Mouse (Mus musculus): ENCODE measurements around the gene Slit1. TPM values are rescaled to one million over a fixed set of nuclear protein-coding genes. Genes with fewer than 3 reads are reported as not detected.
A peak's percentile ranks its signal among the peaks of the same experiment; 100 is the strongest.

Slit1 gene
- polyA plus RNA-seq, 1 experiment from 2014 or later = 1.1 TPM

- Histone ChIP-seq H3K4me3 (ENCODE audit: low read depth, low read length) (no peak overlapping the region), H3K4me1 (ENCODE audit: control insufficient read depth, insufficient read depth, low read length) (no peaks in the 10 kb centered on the region; the same call in 1 of the 2 replicates), H3K36me3 (ENCODE audit: control insufficient read depth, insufficient read depth, low read length) (no peaks in the 10 kb centered on the region), H3K9ac (ENCODE audit: low read length) (no peak overlapping the region), H3K4me2 (ENCODE audit: low read depth, severe bottlenecking) (no peak overlapping the region), H3K27ac (replicated peaks; ENCODE audit: low read depth, low read length) (no peak overlapping the region), H3K27me3 (ENCODE audit: control insufficient read depth, insufficient read depth, low read length) (no peaks in the 10 kb centered on the region), H3K9me3 (ENCODE audit: control insufficient read depth, low read length) (no peaks in the 10 kb centered on the region)
- ATAC-seq (ENCODE audit: insufficient number of reproducible peaks, low FRiP score, low TSS enrichment, low read depth) (no peak), DNase-seq (ENCODE audit: low spot score) (peak; percentile 95)
- WGBS = 33% methylated on average over 12 of the region's 12 CpGs
Observed at GRCm38 (mm10) chr19:41763870-41764660, 20.6 kb upstream of the Slit1 start.

GRCm38 (mm10) chr19:41761529-41761928 is 18.1 kb upstream of the Slit1 start:
- Histone ChIP-seq H3K27me3 (ENCODE audit: control insufficient read depth, insufficient read depth, low read length) (no peaks in the 10 kb centered on the region), H3K27ac (replicated peaks; ENCODE audit: low read depth, low read length) (no peak overlapping the region), H3K4me2 (ENCODE audit: low read depth, severe bottlenecking) (no peak overlapping the region), H3K9ac (ENCODE audit: low read length) (no peak overlapping the region), H3K4me3 (ENCODE audit: low read depth, low read length) (no peak overlapping the region), H3K36me3 (ENCODE audit: control insufficient read depth, insufficient read depth, low read length) (no peaks in the 10 kb centered on the region), H3K9me3 (ENCODE audit: control insufficient read depth, low read length) (no peaks in the 10 kb centered on the region), H3K4me1 (ENCODE audit: control insufficient read depth, insufficient read depth, low read length) (no peaks in the 10 kb centered on the region; the same call in 1 of the 2 replicates)
- peak; percentile 65 for DNase-seq (ENCODE audit: low spot score)
- no peak for ATAC-seq (ENCODE audit: insufficient number of reproducible peaks, low FRiP score, low TSS enrichment, low read depth)
- 29% methylated on average over 9 of the region's 9 CpGs for WGBS

- ATAC-seq (ENCODE audit: insufficient number of reproducible peaks, low FRiP score, low TSS enrichment, low read depth) = no peak
- Histone ChIP-seq H3K36me3 (ENCODE audit: control insufficient read depth, insufficient read depth, low read length) (no peaks in the 10 kb centered on the region), H3K9ac (ENCODE audit: low read length) (no peak overlapping the region), H3K9me3 (ENCODE audit: control insufficient read depth, low read length) (no peaks in the 10 kb centered on the region), H3K4me1 (ENCODE audit: control insufficient read depth, insufficient read depth, low read length) (no peaks in the 10 kb centered on the region; the same call in 1 of the 2 replicates), H3K27me3 (ENCODE audit: control insufficient read depth, insufficient read depth, low read length) (no peaks in the 10 kb centered on the region), H3K27ac (replicated peaks; ENCODE audit: low read depth, low read length) (no peak overlapping the region), H3K4me3 (ENCODE audit: low read depth, low read length) (no peak overlapping the region), H3K4me2 (ENCODE audit: low read depth, severe bottlenecking) (no peak overlapping the region)
- DNase-seq (ENCODE audit: low spot score) = no peak
- 81% methylated on average over 6 of the region's 6 CpGs for WGBS
Observed at GRCm38 (mm10) chr19:41759765-41760164, 16.3 kb upstream of the Slit1 start.

- Histone ChIP-seq H3K4me2 (ENCODE audit: low read depth, severe bottlenecking) (no peak overlapping the region), H3K4me3 (ENCODE audit: low read depth, low read length) (no peak overlapping the region), H3K27ac (replicated peaks; ENCODE audit: low read depth, low read length) (no peak overlapping the region), H3K9ac (ENCODE audit: low read length) (no peak overlapping the region), H3K27me3 (ENCODE audit: control insufficient read depth, insufficient read depth, low read length) (no peaks in the 10 kb centered on the region), H3K9me3 (ENCODE audit: control insufficient read depth, low read length) (no peaks in the 10 kb centered on the region), H3K36me3 (ENCODE audit: control insufficient read depth, insufficient read depth, low read length) (no peaks in the 10 kb centered on the region), H3K4me1 (ENCODE audit: control insufficient read depth, insufficient read depth, low read length) (no peaks in the 10 kb centered on the region; the same call in 1 of the 2 replicates)
- ATAC-seq (ENCODE audit: insufficient number of reproducible peaks, low FRiP score, low TSS enrichment, low read depth) = no peak
- WGBS = 92% methylated on average over 5 of the region's 5 CpGs
- no peak for DNase-seq (ENCODE audit: low spot score)
Observed at GRCm38 (mm10) chr19:41759270-41759669, 15.8 kb upstream of the Slit1 start.

GRCm38 (mm10) chr19:41754760-41755159 is 11.3 kb upstream of the Slit1 start:
- no peak for ATAC-seq (ENCODE audit: insufficient number of reproducible peaks, low FRiP score, low TSS enrichment, low read depth)
- Histone ChIP-seq H3K27ac (replicated peaks; ENCODE audit: low read depth, low read length) (no peak overlapping the region), H3K4me2 (ENCODE audit: low read depth, severe bottlenecking) (no peak overlapping the region), H3K36me3 (ENCODE audit: control insufficient read depth, insufficient read depth, low read length) (no peaks in the 10 kb centered on the region), H3K4me3 (ENCODE audit: low read depth, low read length) (no peak overlapping the region), H3K9me3 (ENCODE audit: control insufficient read depth, low read length) (no peaks in the 10 kb centered on the region), H3K27me3 (ENCODE audit: control insufficient read depth, insufficient read depth, low read length) (no peaks in the 10 kb centered on the region), H3K9ac (ENCODE audit: low read length) (no peak overlapping the region), H3K4me1 (ENCODE audit: control insufficient read depth, insufficient read depth, low read length) (no peaks in the 10 kb centered on the region)
- WGBS = 84% methylated on average over 15 of the region's 15 CpGs
- no peak for DNase-seq (ENCODE audit: low spot score)

- ATAC-seq (ENCODE audit: insufficient number of reproducible peaks, low FRiP score, low TSS enrichment, low read depth) = no peak
- Histone ChIP-seq H3K27ac (replicated peaks; ENCODE audit: low read depth, low read length) (no peak overlapping the region), H3K4me2 (ENCODE audit: low read depth, severe bottlenecking) (no peak overlapping the region), H3K27me3 (ENCODE audit: control insufficient read depth, insufficient read depth, low read length) (no peaks in the 10 kb centered on the region), H3K4me3 (ENCODE audit: low read depth, low read length) (no peak overlapping the region), H3K9me3 (ENCODE audit: control insufficient read depth, low read length) (no peaks in the 10 kb centered on the region), H3K4me1 (ENCODE audit: control insufficient read depth, insufficient read depth, low read length) (no peaks in the 10 kb centered on the region), H3K9ac (ENCODE audit: low read length) (no peak overlapping the region), H3K36me3 (ENCODE audit: control insufficient read depth, insufficient read depth, low read length) (no peaks in the 10 kb centered on the region)
- DNase-seq (ENCODE audit: low spot score) = no peak
- WGBS = 78% methylated on average over 11 of the region's 11 CpGs
Observed at GRCm38 (mm10) chr19:41751906-41752305, 8.4 kb upstream of the Slit1 start.

- Histone ChIP-seq H3K4me2 (ENCODE audit: low read depth, severe bottlenecking) (no peak overlapping the region), H3K36me3 (ENCODE audit: control insufficient read depth, insufficient read depth, low read length) (no peaks in the 10 kb centered on the region), H3K9ac (ENCODE audit: low read length) (no peak overlapping the region), H3K9me3 (ENCODE audit: control insufficient read depth, low read length) (no peaks in the 10 kb centered on the region), H3K27ac (replicated peaks; ENCODE audit: low read depth, low read length) (no peak overlapping the region), H3K27me3 (ENCODE audit: control insufficient read depth, insufficient read depth, low read length) (peaks cover 22% of the 10 kb centered on the region), H3K4me1 (ENCODE audit: control insufficient read depth, insufficient read depth, low read length) (peaks cover 21% of the 10 kb centered on the region), H3K4me3 (ENCODE audit: low read depth, low read length) (no peak overlapping the region)
- 94% methylated on average over 14 of the region's 14 CpGs for whole genome bisulfite sequencing
- DNase-seq (ENCODE audit: low spot score) = no peak
- ATAC-seq (ENCODE audit: insufficient number of reproducible peaks, low FRiP score, low TSS enrichment, low read depth) = no peak
Observed at GRCm38 (mm10) chr19:41747436-41747835, 4.0 kb upstream of the Slit1 start.

- Histone ChIP-seq H3K27me3 (ENCODE audit: control insufficient read depth, insufficient read depth, low read length) (peaks cover 36% of the 10 kb centered on the region), H3K9ac (ENCODE audit: low read length) (no peak overlapping the region), H3K4me2 (ENCODE audit: low read depth, severe bottlenecking) (no peak overlapping the region), H3K9me3 (ENCODE audit: control insufficient read depth, low read length) (no peaks in the 10 kb centered on the region), H3K36me3 (ENCODE audit: control insufficient read depth, insufficient read depth, low read length) (no peaks in the 10 kb centered on the region), H3K4me3 (ENCODE audit: low read depth, low read length) (no peak overlapping the region), H3K4me1 (ENCODE audit: control insufficient read depth, insufficient read depth, low read length) (peaks cover 21% of the 10 kb centered on the region), H3K27ac (replicated peaks; ENCODE audit: low read depth, low read length) (no peak overlapping the region)
- DNase-seq (ENCODE audit: low spot score) = peak; percentile 34
- WGBS = 36% methylated on average over 15 of the region's 15 CpGs
- no peak for ATAC-seq (ENCODE audit: insufficient number of reproducible peaks, low FRiP score, low TSS enrichment, low read depth)
Observed at GRCm38 (mm10) chr19:41745941-41746557, 2.6 kb upstream of the Slit1 start.
